Mouse (Mus musculus) E14TG2a.4 (cell line): ENCODE data around the gene Gm5483.
"Not testable (repeated sequence)": the region's sequence is repeated elsewhere in the genome, so short reads cannot be mapped to it uniquely, and the experiment has no call there.

ENCODE experiments used
- CTCF ChIP-seq: conservative IDR thresholded peaks from 2 replicates; pipeline ENCODE4 v1.5.1; 2014; ENCODE audit warnings: low read length
- NANOG ChIP-seq: IDR thresholded peaks from 2 replicates; pipeline ENCODE4 v1.6.1; 2014; ENCODE audit warnings: borderline replicate concordance, low read length, mixed read lengths
- POU5F1 ChIP-seq: IDR thresholded peaks from 2 replicates; pipeline ENCODE4 v1.6.1; 2014; ENCODE audit warnings: low read length, borderline replicate concordance

GRCm38 (mm10) chr16:36221168-36221567, 37.2 kb downstream of the Gm5483 start, which contains the start of gene 2010005H15Rik:
- not testable (repeated sequence) for TF ChIP-seq CTCF, POU5F1, NANOG
